Mouse (Mus musculus) CH12.LX (cell line): Measurements from ENCODE around the gene Dpp6. TPM values are rescaled to one million over a fixed set of nuclear protein-coding genes. Genes with fewer than 3 reads are reported as not detected.

ENCODE experiments used
- DNase-seq: peaks from one replicate; pipeline ENCODE4 v3.0.0-alpha.2; 2013; ENCODE audit errors: extremely low read depth
- H3K27ac ChIP-seq: 2 replicates; pipeline ENCODE4 v1.5.1; 2012; ENCODE audit warnings: low read depth, mild to moderate bottlenecking, control low read depth, moderate library complexity; ENCODE audit not compliant: insufficient read depth
- H3K27me3 ChIP-seq: replicated peaks from 2 replicates; pipeline ENCODE3; 2012; ENCODE audit warnings: inconsistent platforms
- H3K36me3 ChIP-seq, 2 experiments: replicated peaks in 1 of 2; 2 replicates each; pipeline versions ENCODE3 to v1.6.1; 2012; ENCODE audit warnings: inconsistent platforms in 1 of 2, low read length in 1 of 2, mild to moderate bottlenecking in 1 of 2, mixed read lengths in 1 of 2, moderate library complexity in 1 of 2; ENCODE audit not compliant: control insufficient read depth in 1 of 2, insufficient read depth in 1 of 2
- H3K4me1 ChIP-seq, 2 experiments: 2 replicates each; pipeline ENCODE4 v1.6.1; 2012; ENCODE audit warnings: inconsistent platforms in 1 of 2, moderate library complexity in 1 of 2; ENCODE audit not compliant: insufficient read depth in 2 of 2, control insufficient read depth in 1 of 2
- H3K4me2 ChIP-seq: 2 replicates; pipeline ENCODE4 v1.6.1; 2012; ENCODE audit warnings: low read depth, mild to moderate bottlenecking, control low read depth; ENCODE audit not compliant: poor library complexity, insufficient read depth, severe bottlenecking
- H3K4me3 ChIP-seq, 3 experiments: fragments of 150-350 bp in 1 of 3; sonication (generic) in 1 of 3; replicated peaks in 1 of 3; 2 replicates each; pipeline versions ENCODE3 to v1.5.1; 2011 to 2012; ENCODE audit warnings: low read depth in 2 of 3, low read length in 2 of 3, mild to moderate bottlenecking in 2 of 3, moderate library complexity in 2 of 3, control low read depth in 1 of 3, improper control_type of control experiment in 1 of 3, inconsistent platforms in 1 of 3, mixed read lengths in 1 of 3; ENCODE audit not compliant: poor library complexity in 1 of 3
- H3K79me2 ChIP-seq: replicated peaks from 2 replicates; pipeline ENCODE4 v1.6.1; 2012; ENCODE audit warnings: mild to moderate bottlenecking, moderate library complexity; ENCODE audit not compliant: control insufficient read depth, poor library complexity, insufficient read depth, severe bottlenecking; ENCODE audit errors: extremely low read depth
- H3K9ac ChIP-seq: 2 replicates; pipeline ENCODE4 v1.6.1; 2012; ENCODE audit warnings: low read depth, mild to moderate bottlenecking, control low read depth, moderate library complexity; ENCODE audit not compliant: insufficient read depth
- H3K9me3 ChIP-seq: replicated peaks from 2 replicates; pipeline ENCODE3; 2012; ENCODE audit warnings: low read length, inconsistent platforms, mixed read lengths
- CHD1 ChIP-seq: IDR thresholded peaks from 2 replicates; pipeline ENCODE4 v1.6.1; 2012; ENCODE audit warnings: low read depth, low read length, improper control_type of control experiment, inconsistent platforms
- CTCF ChIP-seq, 2 experiments: IDR thresholded peaks in 1 of 2; conservative IDR thresholded peaks in 1 of 2; 2 replicates each; pipeline ENCODE4 v1.5.1; 2011 to 2012; ENCODE audit warnings: low read depth in 2 of 2, low read length in 2 of 2, improper control_type of control experiment in 1 of 2, inconsistent platforms in 1 of 2, mild to moderate bottlenecking in 1 of 2, moderate library complexity in 1 of 2
- E2F4 ChIP-seq: IDR thresholded peaks from 2 replicates; pipeline ENCODE4 v1.6.1; 2011; ENCODE audit warnings: low read depth, low read length, improper control_type of control experiment; ENCODE audit not compliant: insufficient replicate concordance
- ETS1 ChIP-seq: conservative IDR thresholded peaks from 2 replicates; pipeline ENCODE4 v1.6.1; 2012; ENCODE audit warnings: low read depth, mild to moderate bottlenecking, inconsistent platforms, low read length, improper control_type of control experiment, moderate library complexity
- JUN ChIP-seq: IDR thresholded peaks from 2 replicates; pipeline ENCODE4 v1.6.1; 2011; ENCODE audit warnings: low read depth, mild to moderate bottlenecking, low read length, improper control_type of control experiment, moderate library complexity; ENCODE audit not compliant: insufficient read depth
- JUND ChIP-seq: conservative IDR thresholded peaks from 2 replicates; pipeline ENCODE4 v1.6.1; 2011; ENCODE audit warnings: low read depth, low read length, improper control_type of control experiment
- MEF2A ChIP-seq: IDR thresholded peaks from 2 replicates; pipeline ENCODE4 v1.6.1; 2014; ENCODE audit warnings: low read depth, mild to moderate bottlenecking, inconsistent platforms, low read length, improper control_type of control experiment, borderline replicate concordance
- NRF1 ChIP-seq: IDR thresholded peaks from 2 replicates; pipeline ENCODE4 v1.6.1; 2014; ENCODE audit warnings: low read depth, mild to moderate bottlenecking, inconsistent platforms, low read length, improper control_type of control experiment, moderate library complexity
- RAD21 ChIP-seq: IDR thresholded peaks from 2 replicates; pipeline ENCODE4 v1.6.1; 2011; ENCODE audit warnings: low read depth, mild to moderate bottlenecking, low read length, improper control_type of control experiment, moderate library complexity
- RCOR1 ChIP-seq: conservative IDR thresholded peaks from 2 replicates; pipeline ENCODE4 v1.6.1; 2012; ENCODE audit warnings: low read depth, mild to moderate bottlenecking, inconsistent platforms, low read length, improper control_type of control experiment
- UBTF ChIP-seq: IDR thresholded peaks from 2 replicates; pipeline ENCODE4 v1.6.1; 2012; ENCODE audit warnings: low read depth, mild to moderate bottlenecking, inconsistent platforms, low read length, improper control_type of control experiment, moderate library complexity
- dilution Hi-C: fragments of 300-500 bp; cut with MboI; formaldehyde crosslinking; loops from 2 replicates; pipeline ENCODE4 v1.14.3; 2020; ENCODE audit warnings: low sequenced_read_pairs; ENCODE audit not compliant: extremely low pct_unique_long_range_greater_than_20kb, extremely low pct_ligation_motif_present
- in situ Hi-C: fragments of 300-500 bp; cut with MboI; formaldehyde crosslinking; loops from 3 replicates; pipeline ENCODE4 v1.14.3; 2019; ENCODE audit warnings: low sequenced_read_pairs, low pct_ligation_motif_present, low pct_unique_long_range_greater_than_20kb, mixed read lengths
- polyA plus RNA-seq: library from polyadenylated mRNA; unstranded; fragments of >175 nt; gene quantifications from 2 replicates; pipeline ENCODE4 v1.2.1, GENCODE M21; 2012; ENCODE audit warnings: low read depth; ENCODE audit not compliant: insufficient read length
- total RNA-seq, 2 experiments: library from RNA; depleted of rRNA; stranded (reverse); fragments of 300-350 nt in 1 of 2; fragments of >200 nt in 1 of 2; gene quantifications; 2 replicates each; pipeline ENCODE4 v1.2.3; 2012 to 2014

The Dpp6 gene
- total and polyA plus RNA-seq, 3 experiments = not detected

- no peaks in the 10 kb centered on the region for H3K4me1 ChIP-seq
- no peak overlapping the region for H3K27ac ChIP-seq
- in situ Hi-C loops = no loop called here
- H3K9ac ChIP-seq = no peak overlapping the region
- H3K27me3 ChIP-seq = peaks cover 15% of the 10 kb centered on the region
- TF ChIP-seq MEF2A (no peak), RAD21 (peak; percentile 12), JUN (no peak), NRF1 (no peak), CTCF (conservative IDR thresholded peaks at IDR 0.05 in 1 of 2, IDR thresholded peaks at IDR 0.05 in 1 of 2; ENCODE audit: low read depth in 2 of 2, low read length in 2 of 2) (peak; percentile 33; a peak in 3 of 4 replicates), UBTF (no peak)
- TF ChIP-seq, all 38 proteins: peak for 2
- no peaks in the 10 kb centered on the region for H3K36me3 ChIP-seq
- H3K4me2 ChIP-seq = no peak overlapping the region
- dilution Hi-C loops = no loop called here
- no peaks in the 10 kb centered on the region for H3K79me2 ChIP-seq
- H3K9me3 ChIP-seq = no peaks in the 10 kb centered on the region
- H3K4me3 ChIP-seq = no peak overlapping the region
- no peak for DNase-seq
Observed at GRCm38 (mm10) chr5:27705020-27705419, 888.0 kb downstream of the Dpp6 start.

DNA sequence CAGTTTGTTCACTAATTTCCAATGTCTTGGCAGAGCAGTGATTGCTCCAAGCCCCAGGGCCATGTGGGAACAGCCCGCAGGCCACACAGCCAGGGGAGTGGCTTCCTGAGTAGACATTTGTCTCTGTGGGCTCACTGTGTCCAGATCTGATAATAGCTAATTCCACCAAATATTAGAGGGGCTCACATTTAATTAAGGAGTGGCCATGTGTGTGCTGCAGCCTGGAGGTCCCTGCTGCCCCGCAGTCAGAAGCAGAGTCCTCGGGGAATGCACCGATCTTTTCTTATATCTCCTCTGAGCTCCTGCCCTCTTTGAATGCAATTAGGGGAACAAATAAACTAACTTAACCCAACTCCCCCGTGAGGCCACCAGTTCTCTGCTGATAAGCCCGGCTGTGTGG, 889.5 kb downstream of the Dpp6 start:
- no peak overlapping the region for H3K27ac ChIP-seq
- no peaks in the 10 kb centered on the region for H3K79me2 ChIP-seq
- H3K4me2 ChIP-seq = no peak overlapping the region
- H3K9me3 ChIP-seq = no peaks in the 10 kb centered on the region
- dilution Hi-C loops (no loop called here), in situ Hi-C loops (no loop called here)
- H3K4me3 ChIP-seq = no peak overlapping the region
- TF ChIP-seq E2F4 = no peak
- TF ChIP-seq JUND = no peak
- no peak for TF ChIP-seq RCOR1
- no peak for TF ChIP-seq JUN
- no peak for TF ChIP-seq ETS1
- no peak for DNase-seq
- no peaks in the 10 kb centered on the region for H3K4me1 ChIP-seq
- H3K9ac ChIP-seq = no peak overlapping the region
- no peaks in the 10 kb centered on the region for H3K36me3 ChIP-seq
- H3K27me3 ChIP-seq = peaks cover 20% of the 10 kb centered on the region

DNA sequence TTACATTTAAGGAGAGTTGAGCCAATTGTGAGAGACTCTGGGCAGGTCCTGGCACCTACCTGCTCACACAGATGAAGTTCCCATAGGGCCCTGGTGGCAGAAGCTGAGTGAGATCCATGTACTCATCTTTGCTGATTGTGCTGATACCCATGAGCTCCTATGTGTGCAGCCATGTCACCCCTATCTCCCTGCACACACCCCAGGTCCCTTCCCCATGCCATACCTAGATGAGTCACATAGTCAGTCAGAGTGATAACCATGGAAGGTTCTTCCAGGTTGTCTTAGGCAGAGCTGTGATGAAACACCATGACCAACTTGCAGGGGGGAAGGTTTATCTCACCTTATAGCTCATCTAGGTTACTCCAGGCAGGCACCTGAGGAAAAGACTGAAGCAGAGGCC, 890.3 kb downstream of the Dpp6 start:
- peaks cover 20% of the 10 kb centered on the region for H3K27me3 ChIP-seq
- no peak for TF ChIP-seq NRF1
- no peak for TF ChIP-seq CHD1
- no peaks in the 10 kb centered on the region for H3K4me1 ChIP-seq
- H3K9ac ChIP-seq = no peak overlapping the region
- no peak overlapping the region for H3K27ac ChIP-seq
- dilution Hi-C loops = no loop called here
- no peaks in the 10 kb centered on the region for H3K36me3 ChIP-seq
- in situ Hi-C loops = no loop called here
- H3K9me3 ChIP-seq = no peaks in the 10 kb centered on the region
- H3K79me2 ChIP-seq = no peaks in the 10 kb centered on the region
- no peak for DNase-seq
- no peak overlapping the region for H3K4me2 ChIP-seq
- no peak overlapping the region for H3K4me3 ChIP-seq
